Mouse (Mus musculus) heart, adult 2 months (tissue): ENCODE data around the gene Fbxl13.

Experiments used
- CTCF ChIP-seq: fragments of 200-600 bp; IDR thresholded peaks from 2 replicates; pipeline ENCODE4 v1.8.1; 2022; ENCODE audit warnings: antibody characterized with exemption, mild to moderate bottlenecking, moderate library complexity
- EP300 ChIP-seq: fragments of 200-500 bp; IDR thresholded peaks from 2 replicates; pipeline ENCODE4 v1.6.1; 2011; ENCODE audit warnings: low read depth, low read length, control low read depth; ENCODE audit not compliant: insufficient read depth
- POLR2A ChIP-seq: fragments of 200-500 bp; IDR thresholded peaks from 2 replicates; pipeline ENCODE4 v1.6.1; 2011; ENCODE audit warnings: mild to moderate bottlenecking, low read depth, low read length, control low read depth; ENCODE audit not compliant: insufficient read depth

DNA sequence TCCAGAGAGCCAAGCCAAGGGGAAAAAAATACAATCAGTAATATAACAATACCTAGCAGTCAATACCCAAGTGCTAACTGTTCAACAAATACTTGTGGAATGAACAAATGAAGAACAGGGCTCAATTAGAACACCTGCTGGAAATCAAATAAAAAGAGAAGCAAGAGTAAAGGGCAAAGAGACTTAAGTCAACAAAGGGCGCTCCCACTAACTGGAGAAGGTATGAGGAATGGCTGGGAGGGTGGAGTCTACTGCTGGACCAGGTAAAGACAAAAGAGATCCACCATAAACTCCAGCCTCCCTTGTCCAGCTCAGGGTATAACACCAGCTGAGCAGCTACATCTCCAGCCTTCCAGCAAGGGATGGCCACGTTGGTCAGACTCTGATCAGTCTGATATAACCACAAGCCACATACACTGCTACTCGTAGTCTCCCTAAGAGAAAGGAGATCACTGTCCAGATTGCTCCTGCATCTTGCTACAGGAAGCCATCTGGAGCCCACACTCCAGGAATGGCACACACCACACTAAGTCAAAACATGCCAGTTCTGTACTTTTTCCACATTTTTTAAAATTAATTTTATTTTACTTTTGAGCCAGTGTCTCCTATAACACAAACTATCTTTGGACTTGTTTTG is 49.5 kb upstream of the Fbxl13 start:
- TF ChIP-seq POLR2A (no peak), CTCF (no peak), EP300 (no peak)
